Mouse (Mus musculus): ENCODE results near the gene Kmt2c. TPM values are rescaled to one million over a fixed set of nuclear protein-coding genes. Genes with fewer than 3 reads are reported as not detected.

The Kmt2c gene
- polyA plus RNA-seq (2015; fragmentation: Nextera tagmentation; extraction: Ambion mirVana), result 9.1 and 10.3 TPM in 2 replicates

DNA sequence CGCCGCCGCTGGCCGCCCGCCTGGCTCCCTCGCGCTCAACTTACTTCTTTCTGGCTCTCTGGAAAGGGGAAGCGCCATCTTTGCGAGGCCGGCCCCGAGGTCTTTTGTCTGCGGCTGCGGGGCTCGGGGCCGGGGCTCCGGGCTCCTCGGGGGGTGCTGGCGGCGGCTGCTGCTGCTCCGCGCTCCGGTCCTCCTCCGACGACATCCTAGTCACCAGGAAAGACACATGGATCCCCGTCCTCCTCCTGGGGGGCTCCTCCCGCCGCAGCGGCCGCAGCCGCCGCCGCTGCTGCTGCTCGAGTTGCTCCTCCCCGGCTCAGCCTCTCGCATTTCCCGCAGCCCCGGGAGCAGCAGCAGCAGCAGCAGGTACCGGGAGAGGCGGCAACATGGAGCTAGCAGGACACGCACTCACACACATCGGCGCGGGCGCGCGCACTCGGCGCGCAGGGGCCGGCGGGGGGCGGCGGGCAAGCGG, at the start of gene Kmt2c:
Kmt2c (minus strand) TSS at position 438 of the 475 bp plus-strand sequence.

DNA sequence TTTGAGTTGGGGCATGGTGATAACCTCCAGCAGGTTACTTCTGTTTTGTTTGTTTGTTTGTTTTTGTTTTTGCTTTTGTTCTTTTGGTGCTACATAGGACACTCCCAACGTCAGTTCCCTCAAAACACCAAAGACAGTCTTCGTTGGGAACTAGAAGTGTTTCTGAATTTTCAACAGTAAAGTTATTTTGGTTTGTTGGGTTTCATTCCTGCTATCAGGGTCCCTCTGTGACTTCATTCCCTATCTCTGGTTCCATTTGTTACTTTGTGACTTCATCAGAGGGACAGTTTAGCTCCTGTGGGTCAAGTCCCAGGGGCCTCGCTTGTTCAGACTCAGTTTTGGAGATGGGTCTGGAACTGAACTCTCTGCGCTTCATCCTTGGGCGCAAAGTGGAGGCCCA, 17.2 kb upstream of the Kmt2c start, which contains the start of gene Cct8l1:
Cct8l1 (plus strand) TSS at position 301 of the 400 bp plus-strand sequence.

DNA sequence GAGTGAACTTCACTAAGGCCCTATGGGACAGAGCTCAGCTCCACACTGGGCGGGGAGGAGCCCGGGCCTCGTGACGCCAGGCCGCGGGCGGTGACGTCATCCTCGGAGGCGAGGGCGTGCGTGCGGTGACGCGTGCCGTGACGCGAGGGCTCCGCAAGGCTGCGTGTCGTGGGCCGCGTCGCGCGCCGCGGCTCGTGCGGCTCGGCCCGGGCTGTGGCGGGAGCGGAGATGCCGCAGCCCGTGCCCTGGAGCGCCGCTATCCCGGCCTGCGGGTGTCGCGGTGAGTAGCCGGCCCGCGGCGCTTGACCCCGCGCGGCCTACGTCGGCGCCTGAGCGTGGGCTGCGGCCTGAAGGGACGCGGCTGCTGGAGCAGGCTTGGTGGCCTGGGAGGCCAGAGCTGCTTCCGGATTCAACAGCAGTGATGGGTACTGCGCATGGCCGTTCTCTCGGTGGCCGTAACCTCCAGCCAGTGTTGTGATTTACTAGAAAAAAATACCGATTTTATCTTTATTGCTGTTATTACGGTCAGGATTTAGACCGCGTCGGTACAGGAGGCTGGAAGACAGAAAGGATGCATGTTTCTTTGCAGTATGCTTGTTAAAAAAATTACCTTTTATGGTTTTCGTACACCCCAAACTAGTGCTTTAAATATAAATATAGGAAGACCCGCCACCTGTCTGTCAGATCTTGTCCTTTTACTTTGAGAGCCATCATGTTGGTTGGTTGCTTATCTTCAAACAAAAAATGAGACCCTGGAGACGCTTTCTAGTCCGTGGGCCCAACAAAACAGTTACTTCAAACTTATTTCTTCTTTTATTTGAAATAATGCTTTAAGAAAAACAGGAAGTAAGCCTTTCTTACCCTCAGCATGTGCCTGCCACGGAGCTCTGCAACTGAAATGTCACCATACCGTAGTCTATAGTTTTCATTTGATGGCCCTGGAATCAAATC, 275.6 kb downstream of the Kmt2c start, which contains the start of gene E130116L18Rik:
E130116L18Rik (minus strand) TSS at position 402 of the 951 bp plus-strand sequence.

Other genes with a start within 250 kb of the Kmt2c start
- gene Cct8l1, start 17.3 kb upstream of the Kmt2c start, polyA plus RNA-seq (2015; fragmentation: Nextera tagmentation; extraction: Ambion mirVana), result 0.08 and 0.15 TPM in 2 replicates
- gene Xrcc2, start 207.0 kb upstream of the Kmt2c start, polyA plus RNA-seq (2015; fragmentation: Nextera tagmentation; extraction: Ambion mirVana), result 2.6 and 4.0 TPM in 2 replicates

Data from adrenal gland, postnatal 0 days (tissue).